ENCODE assay signal across 22 mouse cellular contexts in genomic region chr16:95794281-95794727, GRCm38 (mm10).
DNase-seq lines count a peak whose midpoint lies in the region; ATAC-seq and TF ChIP-seq lines count a peak whose summit lies in the region.
"Had no signal": no experiment of that assay in that cellular context is flagged by ENCODE, and none has a peak within 500 bp of the region (broad histone marks: within the 10 kb centered on the region; RNA-seq: fewer than 3 reads in every experiment).

No protein-coding gene starts in this region.

- H3K27me3 ChIP-seq in lung, embryonic 16.5 days (ENCODE audit: control insufficient read depth, insufficient read depth, low read depth, low read length), result no peaks in the 10 kb centered on the region
- no peaks in the 10 kb centered on the region for H3K27me3 ChIP-seq in limb, embryonic 14.5 days (ENCODE audit: control insufficient read depth, insufficient read depth, low read length)
- H3K27me3 ChIP-seq: embryonic facial prominence, embryonic 12.5 days; midbrain, embryonic 12.5 days; neural tube, embryonic 13.5 days had no signal

- ATAC-seq in frontal cortex, adult (ENCODE audit: low TSS enrichment), result peak; percentile 69; the same call in 1 of the 2 replicates
- peak; percentile 85 for ATAC-seq in lung, embryonic 16.5 days (ENCODE audit: low read depth)
- 0 out of 2 replicates have a peak, but pooled peaks have one; percentile 8 for ATAC-seq in limb, embryonic 14.5 days (ENCODE audit: low FRiP score, low read depth)
- ATAC-seq in megakaryocyte progenitor cell, adult 5-6 weeks (replicated peaks; ENCODE audit: poor library complexity), result no peak
- ATAC-seq: liver, postnatal 0 days had no signal

- 24% methylated on average over 10 of the region's 10 CpGs for WGBS in lung, embryonic 16.5 days
- WGBS in limb, embryonic 14.5 days, result 10% methylated on average over 10 of the region's 10 CpGs

- no peak for TF ChIP-seq POLR2A in limb, embryonic 14.5 days (IDR thresholded peaks at IDR 0.05; ENCODE audit: borderline replicate concordance, extremely low read depth, insufficient read depth, insufficient read length)

- H3K4me1 ChIP-seq in lung, embryonic 16.5 days (replicated peaks; ENCODE audit: control insufficient read depth, insufficient read depth, low read length), result peaks cover 6% of the 10 kb centered on the region; the same call in 1 of the 2 replicates
- H3K4me1 ChIP-seq in limb, embryonic 14.5 days (ENCODE audit: control insufficient read depth, insufficient read depth, low read length), result peaks cover 18% of the 10 kb centered on the region

- no peak for DNase-seq in frontal cortex, adult 2 months (ENCODE audit: extremely low spot score in 1 of 2, low spot score in 1 of 2)
- no peak for DNase-seq in lung, postnatal 14 days
- DNase-seq in limb, embryonic 14.5 days (ENCODE audit: low spot score), result no peak
- DNase-seq in yolk sac, embryonic 10.5 days (ENCODE audit: low spot score), result peak; percentile 13
- no peak for DNase-seq in gastrocnemius, postnatal 14 days
- DNase-seq: adrenal gland, adult 8-10 months; cerebellum, postnatal 14 days; heart, postnatal 14 days; kidney, adult 9 months; liver, postnatal 0 days; right cerebral cortex, postnatal 25 days; thymus, postnatal 25 days had no signal

- no peaks in the 10 kb centered on the region for H3K36me3 ChIP-seq in lung, embryonic 16.5 days (ENCODE audit: control insufficient read depth, insufficient read depth, low read length)
- H3K36me3 ChIP-seq in limb, embryonic 14.5 days (ENCODE audit: control insufficient read depth, insufficient read depth, low read length), result no peaks in the 10 kb centered on the region
- H3K36me3 ChIP-seq: embryonic facial prominence, embryonic 12.5 days; forebrain, embryonic 10.5 days; midbrain, embryonic 12.5 days; neural tube, embryonic 13.5 days had no signal

- peak overlapping the region; percentile 89 for H3K27ac ChIP-seq in lung, embryonic 16.5 days (ENCODE audit: low read length)
- peak overlapping the region; percentile 38; the same call in 1 of the 2 replicates for H3K27ac ChIP-seq in limb, embryonic 14.5 days (replicated peaks; ENCODE audit: low read depth, low read length)
- H3K27ac ChIP-seq: embryonic facial prominence, embryonic 12.5 days; forebrain, embryonic 10.5 days; hindbrain, embryonic 14.5 days; layer of hippocampus, adult 2 months; midbrain, embryonic 12.5 days; neural tube, embryonic 13.5 days had no signal

- intact Hi-C loops in gastrocnemius, postnatal 14 days (cut with DNase I; ENCODE audit: low total_unique reads), result no loop called here

- 0 out of 2 replicates have a peak overlapping the region, but pooled peaks have one; percentile 23 for H3K4me2 ChIP-seq in lung, embryonic 16.5 days (ENCODE audit: low read depth, low read length)
- H3K4me2 ChIP-seq in limb, embryonic 14.5 days (replicated peaks; ENCODE audit: low read depth, low read length, severe bottlenecking), result peak overlapping the region; percentile 31
- H3K4me2 ChIP-seq: embryonic facial prominence, embryonic 12.5 days; heart, embryonic 11.5 days; hindbrain, embryonic 14.5 days; midbrain, embryonic 12.5 days; neural tube, embryonic 13.5 days had no signal

- H3K9ac ChIP-seq in lung, embryonic 16.5 days (ENCODE audit: low read length), result 0 out of 2 replicates have a peak overlapping the region, but pooled peaks have one; percentile 44
- H3K9ac ChIP-seq in limb, embryonic 14.5 days (ENCODE audit: low read depth, low read length, severe bottlenecking), result peak overlapping the region; percentile 44; the same call in 1 of the 2 replicates
- H3K9ac ChIP-seq: embryonic facial prominence, embryonic 12.5 days; hindbrain, embryonic 14.5 days; liver, postnatal 0 days; midbrain, embryonic 12.5 days; neural tube, embryonic 13.5 days had no signal

- no peak overlapping the region for H3K4me3 ChIP-seq in lung, embryonic 16.5 days (ENCODE audit: low read length)
- H3K4me3 ChIP-seq in limb, embryonic 14.5 days (replicated peaks; ENCODE audit: low read length), result no peak overlapping the region
- H3K4me3 ChIP-seq: embryonic facial prominence, embryonic 12.5 days; forebrain, embryonic 10.5 days; layer of hippocampus, adult 2 months; midbrain, embryonic 12.5 days; neural tube, embryonic 13.5 days had no signal

- no peaks in the 10 kb centered on the region; the same call in 1 of the 2 replicates for H3K9me3 ChIP-seq in lung, embryonic 16.5 days (ENCODE audit: control insufficient read depth, low read length)
- H3K9me3 ChIP-seq in limb, embryonic 14.5 days (ENCODE audit: control insufficient read depth, low read length), result no peaks in the 10 kb centered on the region
- H3K9me3 ChIP-seq: embryonic facial prominence, embryonic 12.5 days; forebrain, embryonic 10.5 days; midbrain, embryonic 12.5 days; neural tube, embryonic 13.5 days had no signal
